Mouse (Mus musculus) urinary bladder, adult 2 months (tissue): Measurements from ENCODE around the gene Prrx1. TPM values are rescaled to one million over a fixed set of nuclear protein-coding genes. Genes with fewer than 3 reads are reported as not detected.
A peak's percentile ranks its signal among the peaks of the same experiment; 100 is the strongest.

ENCODE experiments used
- DNase-seq: peaks from one replicate; pipeline ENCODE4 v3.0.0; 2022; ENCODE audit warnings: low spot score
- polyA plus RNA-seq: library from polyadenylated mRNA; depleted of rRNA; stranded (reverse); fragments of >200 nt; gene quantifications from 2 replicates; pipeline ENCODE4 v1.2.3, GENCODE M21; 2012

Prrx1 gene
- polyA plus RNA-seq, 1 experiment, result 10.2 TPM

DNA sequence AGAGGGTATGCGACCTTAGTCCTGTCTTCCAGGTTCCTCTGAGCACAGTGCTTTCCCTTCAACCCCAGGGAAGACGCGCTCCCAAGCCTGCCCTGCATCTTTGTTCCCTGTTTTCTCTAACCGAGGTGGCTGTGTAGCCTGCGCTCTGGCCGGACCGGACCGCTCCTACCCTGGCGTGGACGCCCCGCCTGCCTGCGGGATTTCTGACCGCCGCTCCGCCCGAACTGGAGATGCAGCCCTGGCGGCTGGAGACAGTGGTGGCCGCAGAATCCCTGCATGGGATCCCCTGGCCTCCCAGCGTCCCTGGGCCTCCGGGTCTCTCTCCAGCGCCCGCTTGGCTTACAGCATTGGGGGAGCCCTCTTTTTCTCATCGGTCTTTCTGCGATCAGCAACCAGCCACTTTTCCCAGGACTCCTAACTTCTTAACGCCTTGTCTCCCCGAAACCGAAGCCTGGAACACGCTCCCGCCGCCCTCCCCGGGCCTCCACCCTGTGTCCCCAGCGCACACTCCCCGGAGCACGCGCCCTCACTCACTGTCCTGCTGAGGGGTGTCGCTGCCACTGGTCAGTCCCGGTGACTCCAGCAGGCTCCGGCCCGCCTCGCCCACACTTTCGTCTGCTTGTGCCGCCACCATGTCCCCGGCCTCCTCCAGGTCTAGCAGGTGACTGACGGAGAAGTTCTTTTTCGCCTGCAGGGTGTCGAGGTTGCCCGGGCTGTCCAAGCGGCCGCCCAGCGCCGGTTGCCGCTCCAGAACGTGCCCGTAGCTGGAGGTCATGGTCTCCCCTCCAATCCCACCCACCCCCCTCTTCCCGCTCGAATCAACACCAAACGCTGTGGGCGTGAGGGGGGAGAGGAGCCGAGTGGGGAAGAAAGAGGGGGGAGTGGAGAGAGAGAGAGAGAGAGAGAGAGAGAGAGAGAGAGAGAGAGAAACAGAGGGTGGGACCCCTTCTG is 1.4 kb downstream of the Prrx1 start:
- DNase-seq, result peak; percentile 42

DNA sequence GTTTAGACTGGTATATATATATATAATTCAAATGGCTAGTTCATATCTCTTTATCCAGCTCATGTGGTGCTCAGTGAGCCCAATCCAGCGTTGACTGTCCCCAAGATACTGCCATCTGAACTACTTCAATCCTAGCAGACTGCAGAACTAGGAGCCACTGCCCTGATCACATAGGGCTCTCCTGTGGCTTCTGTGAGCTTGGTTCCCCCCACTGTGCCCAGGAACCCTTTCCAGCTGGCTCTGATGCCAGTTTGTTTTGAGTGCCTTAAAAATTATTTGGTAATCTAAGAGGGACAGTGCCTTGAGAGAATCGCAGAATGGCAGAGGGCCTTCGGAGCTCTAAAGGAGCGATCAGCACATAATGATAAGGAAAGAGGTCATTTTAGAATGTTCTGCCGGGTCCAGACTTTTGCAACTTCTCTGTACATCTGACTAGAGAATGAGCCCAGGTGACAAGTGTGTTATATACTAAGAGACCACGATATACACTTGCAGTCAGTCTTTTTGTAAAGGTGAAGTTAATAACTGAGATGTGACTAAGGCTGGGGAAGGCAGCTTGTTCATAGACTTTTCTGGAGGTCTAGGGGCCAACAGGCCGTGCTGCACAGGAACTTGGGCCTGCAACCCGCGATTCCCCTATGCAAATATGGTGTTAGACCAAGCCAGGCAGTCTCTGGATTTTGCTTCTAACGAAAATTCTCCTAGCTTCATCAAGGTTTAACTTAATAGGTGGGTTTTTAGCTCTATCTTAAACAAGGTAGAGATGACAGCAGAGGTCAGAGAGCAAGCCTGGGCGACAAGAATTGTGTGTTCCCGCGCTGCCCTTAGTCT is 2.3 kb downstream of the Prrx1 start:
- DNase-seq, result no peak

DNA sequence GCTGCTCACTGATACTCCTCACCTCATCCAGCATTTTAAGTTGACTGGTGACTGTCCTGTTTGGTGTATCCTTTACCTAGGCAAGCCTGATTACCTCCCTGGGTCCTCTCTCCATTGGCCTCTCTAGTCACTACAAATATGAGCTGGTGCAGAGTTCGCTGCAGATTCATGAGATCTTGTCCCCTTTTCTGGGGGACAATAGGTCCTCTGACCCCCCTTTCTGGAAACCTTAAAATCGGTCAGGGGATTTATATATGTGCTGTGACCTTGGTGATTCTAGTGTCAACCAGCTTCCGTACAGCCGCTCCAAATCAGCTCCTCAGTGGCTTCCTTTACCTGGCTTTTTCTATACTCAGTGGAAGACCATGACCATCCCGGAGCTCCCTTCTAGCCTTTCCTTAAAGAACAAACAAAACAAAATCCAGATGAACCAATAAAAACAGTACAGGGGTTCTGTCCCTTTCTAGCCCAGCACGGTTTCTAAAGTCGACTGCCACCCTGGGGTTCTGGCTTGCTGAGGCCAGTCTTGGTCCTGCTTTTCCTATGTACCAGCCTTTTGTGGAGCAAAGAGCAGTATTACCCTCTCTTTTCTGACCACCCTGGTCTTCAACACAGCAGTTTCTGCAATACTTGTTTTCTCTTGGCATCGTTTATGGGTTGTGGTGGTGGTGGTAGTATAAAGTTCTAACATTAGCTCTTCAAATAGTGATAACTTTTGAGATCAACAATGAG is 3.3 kb downstream of the Prrx1 start:
- DNase-seq, result no peak

GRCm38 (mm10) chr1:163309466-163309865 is 4.0 kb downstream of the Prrx1 start:
- DNase-seq, result no peak

GRCm38 (mm10) chr1:163308631-163309030 is 4.9 kb downstream of the Prrx1 start:
- no peak for DNase-seq

- DNase-seq, result no peak
Measured at GRCm38 (mm10) chr1:163307706-163308105, 5.8 kb downstream of the Prrx1 start.

- no peak for DNase-seq
Measured at GRCm38 (mm10) chr1:163305956-163306355, 7.6 kb downstream of the Prrx1 start.

- DNase-seq, result no peak
Measured at GRCm38 (mm10) chr1:163304837-163305236, 8.7 kb downstream of the Prrx1 start.

- DNase-seq, result no peak
Measured at GRCm38 (mm10) chr1:163302292-163302691, 11.2 kb downstream of the Prrx1 start.

DNA sequence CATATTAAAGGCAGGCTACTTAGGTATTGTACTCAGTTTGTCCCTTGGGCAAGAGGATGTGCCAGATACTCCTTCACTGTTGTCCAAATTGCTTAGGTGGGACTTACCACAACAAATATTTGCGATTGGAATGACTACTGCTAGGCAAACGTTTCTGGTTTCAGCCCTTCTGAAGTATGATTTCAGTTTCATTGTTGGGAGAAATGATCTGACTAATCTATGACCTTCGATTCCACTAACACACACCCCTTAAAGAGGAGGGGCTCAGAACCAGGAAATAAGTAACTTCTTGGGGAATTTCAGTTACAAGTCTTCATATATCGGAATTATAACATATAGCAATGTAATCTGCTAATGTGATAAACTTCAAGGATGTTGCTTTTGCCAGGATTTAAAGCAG is 20.4 kb downstream of the Prrx1 start:
- DNase-seq, result no peak

GRCm38 (mm10) chr1:163291925-163292324 is 21.6 kb downstream of the Prrx1 start:
- DNase-seq, result no peak

GRCm38 (mm10) chr1:163289131-163289530 is 24.4 kb downstream of the Prrx1 start:
- no peak for DNase-seq

DNA sequence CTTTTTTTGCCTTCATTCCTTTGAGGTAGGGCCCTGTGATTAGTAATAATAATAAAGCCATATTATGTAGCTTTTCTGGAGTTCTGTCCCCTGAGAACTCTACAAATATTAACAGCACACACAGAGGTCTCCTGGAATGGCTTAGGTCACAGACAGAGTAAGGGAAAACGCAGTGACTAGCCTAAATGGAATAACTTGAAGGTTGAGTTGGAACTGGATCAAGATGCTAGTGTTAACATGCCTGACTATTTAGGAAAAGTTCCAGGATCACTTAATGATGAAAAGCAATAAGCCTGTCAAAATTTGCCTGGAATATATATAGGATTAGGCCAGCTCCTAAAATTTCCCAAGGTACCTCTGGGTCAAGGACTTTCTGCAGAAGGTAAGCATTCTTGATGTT is 28.0 kb downstream of the Prrx1 start:
- DNase-seq, result no peak

DNA sequence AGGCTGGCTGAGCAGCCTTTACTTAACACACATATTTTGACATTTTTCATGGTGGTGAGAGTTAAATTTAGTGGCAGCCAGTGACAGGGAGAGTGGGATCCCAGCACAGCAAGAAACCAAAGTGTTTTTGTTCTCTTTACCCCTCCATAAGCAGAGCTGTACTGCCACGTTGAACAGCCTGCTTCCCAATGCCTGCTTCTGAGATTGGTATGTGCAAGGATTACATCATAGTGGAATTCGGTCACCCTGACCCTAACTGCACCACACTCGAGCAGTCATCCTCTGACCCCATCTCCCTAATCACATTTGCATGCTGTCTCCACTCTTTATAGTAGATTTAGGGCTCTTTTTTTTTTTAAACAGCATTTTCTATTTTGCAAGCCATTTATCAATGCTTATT is 28.4 kb downstream of the Prrx1 start:
- no peak for DNase-seq

DNA sequence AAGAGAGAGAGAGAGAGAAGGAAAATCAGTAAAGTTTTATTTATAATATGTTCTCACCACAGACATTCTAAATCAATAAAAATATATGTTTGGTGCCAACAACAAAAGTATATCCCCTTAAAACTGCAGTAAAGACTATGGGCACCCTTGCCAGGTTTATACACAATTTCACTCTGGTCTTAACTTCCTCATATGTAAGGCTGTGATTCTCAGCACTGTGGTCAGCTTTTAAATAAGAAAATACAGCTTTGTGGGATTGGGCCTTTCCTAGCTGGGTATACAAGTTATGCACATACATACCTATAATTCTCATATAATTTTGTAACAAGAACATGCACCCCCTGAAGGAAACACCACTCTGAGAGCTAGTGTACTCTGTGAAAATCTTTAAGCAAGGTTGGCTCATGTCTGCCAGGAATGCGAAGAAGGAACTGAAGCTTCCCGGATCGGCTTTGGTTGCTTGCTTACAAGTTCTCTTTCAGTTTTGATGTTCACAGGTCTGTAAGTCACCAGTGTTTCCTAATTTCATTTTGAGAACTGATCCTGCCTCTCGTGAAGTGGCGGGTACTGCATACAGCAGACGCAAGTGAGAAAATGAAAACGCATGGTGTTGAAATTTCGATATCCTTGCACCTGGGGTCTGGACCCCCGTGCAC is 29.4 kb downstream of the Prrx1 start:
- no peak for DNase-seq

GRCm38 (mm10) chr1:163281450-163282198 is 31.9 kb downstream of the Prrx1 start:
- no peak for DNase-seq

- DNase-seq, result no peak
Measured at GRCm38 (mm10) chr1:163280842-163281122, 32.7 kb downstream of the Prrx1 start.

GRCm38 (mm10) chr1:163280097-163280841 is 33.2 kb downstream of the Prrx1 start:
- DNase-seq, result no peak

- no peak for DNase-seq
Measured at GRCm38 (mm10) chr1:163277069-163277468, 36.4 kb downstream of the Prrx1 start.

GRCm38 (mm10) chr1:163274919-163275318 is 38.6 kb downstream of the Prrx1 start:
- no peak for DNase-seq
